Mouse (Mus musculus) retina, adult 2 months (tissue): Measurements from ENCODE around the gene Aire.

Source experiments
- DNase-seq: peaks from one replicate; pipeline ENCODE4 v3.0.0-alpha.2; 2012; ENCODE audit warnings: low read depth, low spot score

Gene Aire

GRCm38 (mm10) chr10:78043406-78043836 lies at the start of gene Aire:
Gene Aire, minus strand, starts transcription at chr10:78043610.
- no peak for DNase-seq

GRCm38 (mm10) chr10:78092725-78093029 lies 49.3 kb upstream of the Aire start:
- DNase-seq = no peak

GRCm38 (mm10) chr10:78091865-78092724 lies 48.7 kb upstream of the Aire start:
- DNase-seq = no peak

DNA sequence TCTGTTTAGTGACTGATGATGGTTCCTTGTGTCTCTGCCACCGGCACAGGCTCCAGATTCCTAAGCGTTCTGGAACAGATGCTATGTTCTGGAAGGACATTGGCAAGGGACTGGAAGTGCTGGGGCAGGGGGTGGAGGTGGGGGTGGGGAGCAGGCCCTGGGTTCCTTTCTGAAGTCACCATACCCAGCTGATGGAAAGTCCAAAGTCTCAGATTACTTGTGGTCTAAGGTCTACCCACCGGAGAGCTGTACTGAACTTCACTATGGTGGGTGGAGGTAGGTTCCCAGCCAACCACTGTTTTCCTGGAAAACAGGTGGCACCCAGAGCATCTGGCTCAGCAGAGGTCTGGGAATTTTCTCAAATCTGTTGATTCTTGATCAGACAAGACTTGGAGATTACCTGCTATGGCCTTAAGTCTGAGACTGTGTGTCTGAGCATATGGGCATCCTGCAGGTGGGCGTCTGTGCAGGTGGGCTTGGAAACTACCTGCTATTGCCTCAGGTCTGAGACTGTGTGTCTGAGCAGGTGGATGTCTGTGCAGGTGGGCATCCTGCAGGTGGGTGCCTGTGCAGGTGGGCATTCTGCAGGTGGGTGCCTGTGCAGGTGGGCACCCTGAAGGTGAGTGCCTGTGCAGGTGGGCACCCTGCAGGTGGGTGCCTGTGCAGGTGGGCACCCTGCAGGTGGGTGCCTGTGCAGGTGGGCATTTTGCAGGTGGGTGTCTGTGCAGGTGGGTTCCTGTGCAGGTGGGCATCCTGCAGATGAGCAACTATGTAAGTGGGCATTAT lies 47.5 kb upstream of the Aire start:
- DNase-seq = no peak

DNA sequence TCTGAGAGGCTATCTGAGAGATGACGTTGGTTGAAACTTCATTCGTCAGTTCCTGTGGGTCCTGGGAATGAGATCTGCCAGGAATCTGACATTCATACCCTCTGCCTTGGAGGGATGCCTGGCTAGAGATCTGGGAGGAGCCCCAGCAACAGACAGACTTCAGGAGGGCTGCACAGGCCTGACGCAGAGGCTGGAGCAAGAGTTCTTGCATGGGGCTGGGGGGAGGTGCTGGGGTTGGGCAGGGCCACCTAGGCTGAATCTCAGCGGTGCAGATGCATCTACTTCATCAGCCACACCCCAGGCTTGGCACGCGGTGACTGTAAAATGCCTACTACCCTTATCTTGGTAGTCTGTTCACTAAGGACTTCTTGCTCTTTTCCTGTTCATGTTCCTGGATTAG lies 46.8 kb upstream of the Aire start:
- no peak for DNase-seq

DNA sequence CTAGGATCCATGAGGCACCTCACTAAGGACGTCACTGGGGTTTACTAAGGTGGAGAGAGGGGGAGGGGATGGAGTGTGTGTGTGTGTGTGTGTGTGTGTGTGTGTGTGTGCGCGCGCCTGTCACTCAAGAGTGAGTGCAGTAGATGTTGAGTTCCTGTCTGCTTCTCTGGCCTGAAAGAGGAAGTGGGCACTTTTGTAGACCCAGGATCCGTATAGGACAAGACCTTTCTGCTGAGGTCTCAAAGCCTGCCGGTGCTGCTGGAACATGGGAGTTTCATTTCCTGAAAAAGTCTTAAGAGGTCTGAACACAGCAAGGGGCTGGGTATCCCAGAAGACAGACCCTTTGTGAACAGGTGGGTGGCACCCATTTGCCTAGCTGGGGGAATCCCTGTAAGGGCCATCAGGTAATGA lies 43.7 kb upstream of the Aire start:
- no peak for DNase-seq

- no peak for DNase-seq
These were observed 43.1 kb upstream of the Aire start for GRCm38 (mm10) chr10:78086444-78087061.

DNA sequence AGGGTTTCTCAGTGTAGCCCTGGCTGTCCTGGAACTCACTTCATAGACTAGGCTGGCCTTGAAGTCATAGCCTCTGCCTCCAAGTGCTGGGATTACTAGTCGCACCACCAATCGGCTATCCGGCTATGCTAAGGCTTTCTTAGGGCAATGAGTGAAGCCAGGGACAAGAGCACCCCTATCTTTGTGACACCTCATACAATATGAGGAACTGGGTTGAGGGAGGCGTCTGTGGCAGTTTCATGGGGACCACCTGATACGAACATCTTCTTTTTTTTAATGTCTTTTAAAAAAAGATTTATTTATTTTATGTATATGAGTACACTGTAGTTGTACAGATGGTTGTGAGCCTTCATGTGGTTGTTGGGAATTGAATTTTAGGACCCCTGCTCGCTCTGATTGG lies 42.3 kb upstream of the Aire start:
- DNase-seq = no peak

DNA sequence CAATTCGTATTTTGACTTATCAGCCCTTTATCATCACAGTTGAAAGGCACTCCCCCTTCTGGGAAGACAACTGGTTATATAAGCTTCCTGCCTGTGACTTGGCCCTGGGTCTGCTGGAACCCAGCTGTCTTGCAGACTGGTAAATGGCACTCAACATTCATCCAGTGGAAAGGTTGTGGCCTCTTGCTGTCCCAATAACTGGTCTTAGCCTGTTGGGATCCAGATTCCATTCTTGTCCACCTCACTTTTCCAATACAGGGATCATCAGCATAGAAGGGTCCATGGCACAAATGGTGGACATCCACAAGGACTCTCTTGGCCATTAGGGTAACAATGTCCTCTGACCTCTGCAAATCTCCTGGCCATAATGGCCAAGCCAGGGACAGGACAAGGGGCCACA lies 40.7 kb upstream of the Aire start:
- DNase-seq = no peak

DNA sequence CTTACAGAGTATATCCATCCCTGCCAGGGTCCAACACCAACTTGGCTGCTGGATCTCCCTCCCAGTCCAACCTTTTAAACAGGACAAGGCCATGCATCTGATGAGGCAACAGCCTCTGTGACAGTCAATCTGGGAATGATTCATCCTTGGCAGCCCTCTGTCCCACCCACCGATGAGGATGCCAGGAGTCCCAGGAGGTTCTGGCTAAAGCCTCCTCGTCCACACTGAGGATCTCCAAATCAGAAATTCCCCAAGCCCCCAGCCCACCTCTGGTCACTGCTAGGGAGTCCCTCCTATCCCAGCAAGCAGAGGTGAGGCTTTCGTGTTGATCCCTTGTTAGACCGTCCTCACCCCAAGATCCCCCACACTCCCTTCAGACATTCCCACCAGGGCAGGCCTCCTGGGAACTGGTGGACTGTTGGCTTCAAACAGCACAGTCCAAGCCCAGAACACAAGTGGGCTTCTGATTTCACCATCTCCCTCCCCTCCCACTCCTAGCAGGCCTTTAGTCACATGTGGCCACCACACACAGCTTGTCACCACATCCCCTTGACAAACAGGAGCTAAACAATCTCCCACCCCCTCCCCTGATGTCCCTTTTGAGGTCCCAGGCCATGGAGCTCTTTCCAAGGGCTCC lies 36.7 kb upstream of the Aire start:
- no peak for DNase-seq

DNA sequence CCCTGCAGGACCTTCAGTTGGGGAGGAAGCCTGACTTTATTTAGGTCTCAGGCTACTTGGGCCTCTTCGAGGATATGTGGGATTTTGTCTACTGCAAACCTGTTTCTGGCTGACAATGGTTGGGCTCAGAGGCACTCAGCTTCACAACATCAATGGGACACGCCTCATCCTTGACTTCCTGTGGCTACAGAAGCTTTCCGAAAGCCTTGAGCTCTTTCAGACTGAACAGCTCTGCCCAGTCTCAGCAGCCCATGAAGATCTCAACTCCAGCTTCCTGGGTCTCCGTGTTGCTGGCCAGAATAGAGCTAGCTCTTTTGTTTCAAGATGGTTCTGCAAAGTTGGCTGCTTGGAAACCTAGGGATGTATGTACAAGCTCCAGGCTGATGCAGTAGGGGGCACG lies 34.9 kb upstream of the Aire start:
- DNase-seq = no peak

DNA sequence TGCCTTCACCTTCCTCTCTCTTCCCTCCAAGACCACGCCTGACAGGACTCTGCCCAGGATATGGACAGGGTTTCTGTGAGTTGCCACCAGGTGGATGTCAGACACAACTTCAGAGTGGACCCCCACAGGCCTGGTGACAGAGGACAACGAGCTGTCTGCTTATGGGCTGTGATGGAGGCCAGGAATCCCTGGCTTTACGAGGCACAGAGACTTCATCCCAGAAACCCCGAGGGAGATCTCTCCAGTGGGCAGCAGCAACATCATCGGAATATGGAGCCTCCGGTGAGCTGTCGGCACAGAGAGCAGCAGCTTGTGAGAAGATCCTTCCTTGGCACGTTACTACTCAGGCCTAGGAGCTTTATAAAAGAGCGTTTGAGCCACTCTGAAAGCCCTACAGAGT lies 34.5 kb upstream of the Aire start:
- DNase-seq = no peak

DNA sequence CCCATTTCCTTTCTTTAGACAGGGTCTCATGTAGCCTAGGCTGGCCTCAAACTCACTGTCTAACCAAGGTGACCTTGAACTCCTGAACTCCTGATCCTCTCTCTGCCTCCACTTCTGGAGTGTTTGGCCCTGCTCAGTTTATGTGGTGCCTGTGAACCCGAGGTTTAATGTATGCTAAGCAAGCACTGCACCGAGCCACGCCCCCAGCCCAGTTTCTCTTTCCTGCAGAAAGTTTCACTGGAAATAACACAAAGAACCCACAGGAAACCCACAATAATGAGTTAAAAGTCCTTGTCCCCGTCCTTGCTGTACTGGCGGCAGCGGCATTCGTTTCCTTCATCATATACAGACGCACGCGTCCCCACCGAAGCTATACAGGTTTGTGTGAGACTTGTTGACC lies 31.6 kb upstream of the Aire start:
- no peak for DNase-seq

GRCm38 (mm10) chr10:78074151-78074550 lies 30.7 kb upstream of the Aire start:
- no peak for DNase-seq

DNA sequence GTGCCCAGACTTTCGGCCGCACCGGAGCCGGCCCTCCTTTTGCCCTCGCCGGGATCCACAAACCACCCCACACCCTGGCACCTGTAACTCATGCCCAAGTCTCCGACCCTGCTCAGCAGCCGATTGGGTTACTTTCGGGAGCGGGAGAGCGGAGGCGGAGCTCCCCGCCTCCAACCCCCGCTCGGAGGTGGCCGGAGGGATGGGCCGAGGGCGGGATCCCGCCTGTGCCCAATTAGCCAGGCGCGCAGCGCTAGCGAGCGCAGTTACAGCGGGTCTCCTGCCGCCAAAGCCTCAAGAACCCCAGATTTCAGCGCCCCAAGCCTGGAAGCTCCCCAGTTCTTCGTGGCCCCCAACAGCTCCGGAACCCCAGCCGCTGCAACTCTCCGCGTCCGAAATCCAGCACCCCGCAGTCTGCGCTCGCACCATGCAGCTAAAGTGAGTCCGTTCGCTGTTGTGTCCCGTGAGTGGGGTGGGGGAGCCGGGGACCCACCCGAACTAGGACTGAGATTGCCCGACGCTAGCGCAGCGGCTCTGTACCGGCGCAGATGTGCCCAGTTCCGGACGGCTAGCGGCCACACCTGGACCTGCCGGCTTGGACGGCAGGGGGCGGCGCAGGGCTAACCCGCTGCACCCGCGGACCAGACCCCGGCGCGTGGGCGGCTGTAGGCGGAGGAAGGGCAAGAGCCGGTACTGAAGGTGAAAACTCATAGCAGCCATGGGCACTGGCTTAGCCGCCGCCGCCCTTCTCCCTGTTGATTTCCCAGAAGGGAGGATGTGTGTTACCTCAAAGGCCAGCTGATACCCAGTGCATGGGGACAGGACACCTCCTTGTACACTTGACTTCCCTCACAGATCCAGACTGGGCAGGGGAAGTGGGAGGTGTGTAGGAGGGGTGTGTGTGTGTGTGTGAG lies 25.9 kb upstream of the Aire start, which contains the start of gene Icosl:
TSS of gene Icosl (plus strand) at position 202 of the 911 bp plus-strand sequence.
- no peak for DNase-seq

GRCm38 (mm10) chr10:78068541-78068940 lies 25.1 kb upstream of the Aire start:
- DNase-seq = no peak

GRCm38 (mm10) chr10:78067226-78067625 lies 23.8 kb upstream of the Aire start:
- no peak for DNase-seq

DNA sequence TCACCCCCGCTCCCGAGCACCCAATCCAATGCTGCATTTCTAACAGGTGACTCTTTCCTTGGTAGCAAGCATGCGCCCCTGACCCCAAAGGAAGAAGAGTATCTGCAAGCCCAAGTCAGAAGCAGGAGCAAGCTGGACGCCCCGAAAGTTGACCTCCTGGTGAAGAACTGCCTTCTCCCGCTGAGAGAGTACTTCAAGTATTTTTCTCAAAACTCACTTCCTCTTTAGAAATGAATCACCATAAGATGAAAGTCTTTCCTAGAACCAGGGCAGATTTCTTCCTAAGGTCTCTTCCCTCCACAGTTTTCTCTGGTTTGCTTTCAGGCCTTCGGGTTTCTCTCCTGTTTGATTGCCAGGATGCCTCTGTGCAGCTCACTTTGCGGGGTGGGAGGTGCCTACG lies 19.7 kb upstream of the Aire start:
- DNase-seq = no peak

- no peak for DNase-seq
These were observed 13.6 kb upstream of the Aire start for GRCm38 (mm10) chr10:78057056-78057455.

DNA sequence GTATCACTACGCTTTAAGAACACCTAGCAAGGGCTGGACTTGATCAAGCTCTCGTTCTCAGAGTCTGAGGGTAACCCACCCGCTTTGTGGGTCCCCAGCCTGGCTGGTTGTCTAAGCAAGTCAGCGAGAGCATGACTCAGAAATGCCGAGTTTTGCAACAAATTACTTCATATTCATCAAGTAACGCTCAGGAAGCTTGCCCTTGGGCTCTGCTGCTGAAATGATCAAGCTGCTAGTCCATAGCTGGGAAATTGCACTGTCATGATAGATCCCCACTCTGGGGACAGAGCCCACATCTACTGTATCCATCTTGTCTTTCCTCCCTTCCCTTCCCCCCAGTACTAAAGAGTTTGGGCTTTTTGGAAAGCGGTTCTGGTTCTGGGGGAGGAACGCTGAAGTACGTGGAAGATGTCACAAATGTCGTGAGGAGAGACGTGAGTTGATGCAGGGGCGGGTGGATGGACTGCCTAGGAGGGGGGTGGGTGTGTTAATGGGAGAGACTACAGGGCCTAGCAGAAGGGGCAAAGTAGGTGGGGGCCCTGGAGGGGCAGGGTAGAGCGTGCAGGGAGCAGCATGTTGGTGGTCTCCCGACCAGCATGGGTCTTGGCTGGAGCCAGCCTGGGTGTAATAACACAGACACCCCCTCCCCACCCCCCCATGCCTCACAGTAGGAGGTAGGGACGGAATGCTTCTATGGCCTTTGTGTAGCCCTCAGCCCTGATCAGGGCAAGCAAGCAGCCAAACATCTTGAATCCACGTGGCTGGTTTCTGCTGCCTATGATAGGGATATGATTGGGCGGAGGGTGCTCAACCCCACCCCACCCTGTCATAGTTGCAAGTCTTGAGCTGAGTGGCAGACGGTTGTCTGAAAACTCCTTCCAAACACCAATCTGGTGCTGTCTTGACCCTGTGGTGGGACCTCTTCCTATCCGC lies 11.5 kb upstream of the Aire start:
- DNase-seq = no peak
